Mouse (Mus musculus) cerebellum, postnatal 25 days (tissue): Measurements from ENCODE around the gene Tep1.

ENCODE experiments used
- DNase-seq, 2 experiments: peaks; one replicate each; pipeline ENCODE4 v3.0.0; 2021; ENCODE audit warnings: mixed read lengths in 2 of 2

Tep1 gene

DNA sequence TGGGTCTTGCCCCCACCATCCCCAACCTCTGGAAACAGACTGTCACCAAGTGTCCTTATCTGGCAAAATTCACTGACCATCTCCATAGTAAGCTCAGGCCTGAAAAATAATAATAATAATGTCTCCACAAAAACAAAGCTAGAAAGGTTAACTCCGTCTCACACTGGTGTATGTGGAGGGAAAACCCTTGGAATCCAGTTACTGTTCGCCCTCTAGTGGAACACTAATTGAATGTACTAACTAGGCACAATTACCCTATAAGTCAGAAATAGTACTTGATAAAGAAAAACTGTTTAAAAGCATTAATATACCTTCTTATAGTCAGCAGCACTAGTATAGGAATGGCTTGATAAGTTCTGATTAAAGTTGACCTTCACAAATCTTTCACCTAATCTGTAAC is 82.2 kb downstream of the Tep1 start:
- DNase-seq, result no peak

DNA sequence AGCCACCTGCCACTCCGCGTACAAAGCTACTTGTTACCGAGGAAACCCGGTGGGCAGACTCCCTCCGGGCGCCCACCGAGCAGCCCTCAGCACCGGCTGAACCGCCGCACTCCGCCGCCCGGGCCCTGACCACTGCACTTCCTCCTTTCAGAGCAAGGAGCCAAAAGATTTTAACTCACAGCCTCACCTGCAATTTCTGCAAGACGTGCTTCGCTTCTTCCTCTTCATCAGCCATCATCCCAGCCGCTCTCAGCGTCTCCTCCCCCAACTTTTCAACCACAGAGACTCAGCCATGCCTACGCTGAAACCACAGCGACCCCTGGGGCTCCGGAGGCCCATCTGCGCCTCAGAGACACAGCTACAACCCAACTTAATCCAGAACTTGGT is 85.1 kb downstream of the Tep1 start, which contains the start of gene Ttc5:
Ttc5 (minus strand) TSS at position 269 of the 387 bp plus-strand sequence.
- DNase-seq, result peak; percentile 91 to 94

DNA sequence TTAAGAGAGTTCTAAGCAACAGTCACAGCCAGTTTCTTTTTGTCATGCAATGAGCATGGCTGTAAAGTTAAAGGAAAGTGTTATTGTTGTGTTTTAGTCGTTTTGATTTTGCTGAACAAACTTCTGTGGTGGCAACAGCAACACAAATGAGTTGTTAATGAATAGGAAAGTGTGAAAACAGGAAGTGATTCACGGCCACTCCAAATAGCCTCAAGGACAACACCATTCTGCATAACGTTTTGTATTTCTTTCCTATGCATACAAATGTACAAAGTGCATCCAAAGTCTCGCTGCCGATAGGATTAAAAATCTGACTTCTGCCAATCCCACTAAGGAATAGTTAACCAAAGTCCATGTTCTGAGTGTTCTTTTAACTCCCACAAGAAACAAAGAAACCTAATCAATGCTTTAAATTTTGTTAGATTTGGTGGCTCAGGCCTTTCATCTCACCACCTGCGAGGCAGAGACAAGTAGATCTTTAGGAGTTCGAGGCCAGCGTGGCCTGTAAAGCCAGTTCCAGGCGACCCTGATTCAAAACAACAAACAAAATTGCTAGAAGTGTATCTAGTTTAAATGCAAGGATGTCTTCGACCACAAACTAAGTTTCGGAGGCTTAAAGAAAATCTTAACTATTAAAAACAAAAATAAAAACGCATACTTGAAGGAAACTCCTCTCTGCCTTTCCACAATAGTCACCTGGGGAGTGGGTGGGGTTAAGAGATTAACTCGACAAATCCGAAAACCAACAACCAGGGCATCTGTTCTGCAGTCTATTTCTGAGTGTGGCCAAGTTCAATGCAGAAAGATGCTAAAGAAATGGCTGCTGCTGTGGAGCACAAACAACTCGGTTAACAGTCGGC is 85.7 kb downstream of the Tep1 start:
- DNase-seq, result peak in 1 of 2 experiments; percentile 32

DNA sequence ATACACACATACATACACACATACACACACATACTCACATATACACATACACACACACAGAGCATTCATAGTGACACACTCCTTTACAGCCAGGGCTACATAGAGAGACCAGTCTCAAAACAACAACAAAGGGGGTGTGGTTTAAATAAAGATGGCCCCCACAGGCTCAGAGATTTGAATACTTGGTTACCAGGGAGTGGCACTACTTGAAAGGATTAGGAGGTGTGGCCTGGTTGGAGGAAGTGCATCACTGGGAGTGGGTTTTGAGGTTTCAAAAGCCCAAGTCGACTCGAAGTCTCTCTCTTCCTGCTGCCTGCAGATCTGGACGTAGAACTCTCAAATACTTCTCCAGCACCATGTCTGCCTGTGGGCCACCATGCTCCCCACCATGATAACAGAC is 88.2 kb downstream of the Tep1 start:
- DNase-seq, result no peak
